Mouse (Mus musculus) cerebellum, adult 2 months (tissue): ENCODE measurements at regions not wholly inside any gene's neighbourhood (a gene's known extent, or its start where the extent isn't known, plus 50 kb on each side); places are given as distances from the start of the nearest gene placed in this dataset.

Source experiments
- DNase-seq, 2 experiments: peaks; one replicate each; pipeline ENCODE4 v3.0.0; 2021
- H3K27ac ChIP-seq: fragments of 200-500 bp; 2 replicates; pipeline ENCODE4 v1.5.1; 2012; ENCODE audit warnings: low read length, control low read depth, inconsistent platforms; ENCODE audit not compliant: insufficient read depth
- H3K27me3 ChIP-seq: fragments of 200-500 bp; 2 replicates; pipeline ENCODE4 v1.6.1; 2012; ENCODE audit warnings: inconsistent platforms, mild to moderate bottlenecking, low read length, moderate library complexity; ENCODE audit not compliant: control insufficient read depth, insufficient read depth
- H3K4me1 ChIP-seq: fragments of 200-500 bp; 2 replicates; pipeline ENCODE4 v1.6.1; 2011; ENCODE audit warnings: low read length; ENCODE audit not compliant: control insufficient read depth, insufficient read depth
- H3K4me3 ChIP-seq: fragments of 200-500 bp; replicated peaks from 2 replicates; pipeline ENCODE3; 2011; ENCODE audit warnings: mild to moderate bottlenecking, low read depth, low read length, control low read depth; ENCODE audit not compliant: insufficient read depth
- CTCF ChIP-seq: fragments of 200-500 bp; IDR thresholded peaks from 2 replicates; pipeline ENCODE4 v1.5.1; 2011; ENCODE audit warnings: low read depth, mild to moderate bottlenecking, control low read depth, low read length, moderate library complexity, borderline replicate concordance; ENCODE audit not compliant: insufficient read depth
- POLR2A ChIP-seq: fragments of 200-500 bp; IDR thresholded peaks from 2 replicates; pipeline ENCODE4 v1.6.1; 2011; ENCODE audit warnings: low read length, control low read depth, borderline replicate concordance; ENCODE audit not compliant: insufficient read depth
- WGBS: fragments of 180-500 bp; shearing (Covaris S2); methylation state at CpG from one replicate; pipeline ENCODE4 v1.1.7; 2018; 5-methylcytosine and 5-hydroxymethylcytosine counted together

GRCm38 (mm10) chr13:42546851-42547250 lies 133.6 kb upstream of the Phactr1 start:
- 53% methylated on average over 10 of the region's 10 CpGs for WGBS
- Histone ChIP-seq H3K27me3 (no peaks in the 10 kb centered on the region), H3K4me1 (no peaks in the 10 kb centered on the region), H3K4me3 (no peak overlapping the region), H3K27ac (no peak overlapping the region)
- DNase-seq, result peak in 1 of 2 experiments; percentile 5
- TF ChIP-seq CTCF (no peak), POLR2A (no peak)

GRCm38 (mm10) chr13:42549021-42549559 lies 131.3 kb upstream of the Phactr1 start:
- 47% methylated on average over 5 of the region's 5 CpGs for WGBS
- Histone ChIP-seq H3K4me1 (no peaks in the 10 kb centered on the region), H3K27me3 (no peaks in the 10 kb centered on the region), H3K27ac (no peak overlapping the region), H3K4me3 (no peak overlapping the region)
- DNase-seq, result no peak
- no peak for TF ChIP-seq CTCF
- no peak for TF ChIP-seq POLR2A

- no peak overlapping the region for H3K27ac ChIP-seq
- TF ChIP-seq POLR2A (no peak), CTCF (no peak)
- WGBS, result 92% methylated on average over 4 of the region's 4 CpGs
- no peak for DNase-seq
- H3K4me1 ChIP-seq, result no peaks in the 10 kb centered on the region; the same call in 1 of the 2 replicates
- no peak overlapping the region for H3K4me3 ChIP-seq
- no peaks in the 10 kb centered on the region for H3K27me3 ChIP-seq
These were observed 125.5 kb upstream of the Phactr1 start for GRCm38 (mm10) chr13:42554961-42555360.

- DNase-seq, result no peak
- no peak overlapping the region for H3K4me3 ChIP-seq
- no peaks in the 10 kb centered on the region for H3K27me3 ChIP-seq
- no peak overlapping the region for H3K27ac ChIP-seq
- H3K4me1 ChIP-seq, result no peaks in the 10 kb centered on the region; the same call in 1 of the 2 replicates
- WGBS, result 92% methylated on average over 3 of the region's 3 CpGs
- TF ChIP-seq CTCF (no peak), POLR2A (no peak)
These were observed 121.9 kb upstream of the Phactr1 start for GRCm38 (mm10) chr13:42558526-42558925.

DNA sequence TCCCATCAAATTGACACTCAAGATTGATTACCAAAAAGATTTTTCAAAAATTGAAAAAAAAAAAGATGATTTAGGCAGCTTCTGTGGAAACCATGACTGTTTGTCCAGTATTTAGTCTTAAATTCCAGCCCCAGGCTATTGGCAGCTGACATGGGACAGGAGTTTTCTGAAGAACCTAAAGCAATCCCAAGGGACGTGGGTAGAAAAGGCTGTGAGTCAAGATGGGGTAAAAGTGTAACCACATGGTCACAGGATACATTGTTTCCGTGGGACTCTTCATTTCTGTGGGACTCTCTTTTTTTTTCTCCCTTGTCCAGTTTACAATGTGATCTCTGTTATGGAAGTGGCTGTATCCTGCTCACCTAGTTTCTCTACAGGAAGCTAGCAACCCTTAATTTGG lies 119.0 kb upstream of the Phactr1 start:
- 75% methylated on average over 2 of the region's 2 CpGs for WGBS
- Histone ChIP-seq H3K27me3 (no peaks in the 10 kb centered on the region), H3K4me3 (no peak overlapping the region), H3K27ac (no peak overlapping the region), H3K4me1 (no peaks in the 10 kb centered on the region)
- no peak for DNase-seq
- TF ChIP-seq POLR2A (no peak), CTCF (no peak)

- H3K4me1 ChIP-seq, result no peaks in the 10 kb centered on the region
- no peak for DNase-seq
- H3K27ac ChIP-seq, result no peak overlapping the region
- 75% methylated on average over 26 of the region's 26 CpGs for WGBS
- TF ChIP-seq POLR2A, result no peak
- no peak for TF ChIP-seq CTCF
- no peaks in the 10 kb centered on the region for H3K27me3 ChIP-seq
- H3K4me3 ChIP-seq, result no peak overlapping the region
These were observed 114.9 kb upstream of the Phactr1 start for GRCm38 (mm10) chr13:42565291-42566058.

- WGBS, result 82% methylated on average over 10 of the region's 10 CpGs
- no peak overlapping the region for H3K27ac ChIP-seq
- no peak for TF ChIP-seq POLR2A
- TF ChIP-seq CTCF, result no peak
These were observed 109.6 kb upstream of the Phactr1 start for GRCm38 (mm10) chr13:42570600-42571348.

More at GRCm38 (mm10) chr13:42570600-42571348, 109.6 kb upstream of the Phactr1 start:
- Histone ChIP-seq H3K27me3 (no peaks in the 10 kb centered on the region), H3K4me1 (no peaks in the 10 kb centered on the region), H3K4me3 (no peak overlapping the region)
- no peak for DNase-seq
